Mouse (Mus musculus): Measurements from ENCODE around the gene Piwil1. TPM values are rescaled to one million over a fixed set of nuclear protein-coding genes. Genes with fewer than 3 reads are reported as not detected.

The Piwil1 gene
- total RNA-seq, 2 experiments from 2014 or later = not detected

Other genes with a start within 250 kb of the Piwil1 start
- gene Fzd10, start 101.7 kb upstream of the Piwil1 start, total RNA-seq (2014; fragmentation: Nextera tagmentation) = not detected in 2 replicates
- gene Fzd10, start 101.7 kb upstream of the Piwil1 start, total RNA-seq (2017) = not detected in 2 replicates

Measured in megakaryocyte-erythroid progenitor cell, adult 5-6 weeks (primary cell).